Mouse (Mus musculus): ENCODE data around the gene Lysmd1. TPM values are rescaled to one million over a fixed set of nuclear protein-coding genes. Genes with fewer than 3 reads are reported as not detected.

The Lysmd1 gene
- polyA plus RNA-seq, 1 experiment from 2014 or later = 57.6 TPM

- Histone ChIP-seq H3K36me3 (ENCODE audit: control insufficient read depth, insufficient read depth, low read length) (peaks cover 7% of the 10 kb centered on the region; the same call in 1 of the 2 replicates), H3K27ac (ENCODE audit: low read length) (no peak within 1 kb of the TSS), H3K4me2 (ENCODE audit: low read length) (no peak within 1 kb of the TSS), H3K4me1 (ENCODE audit: control insufficient read depth, insufficient read depth, low read length) (no peaks in the 10 kb centered on the region), H3K9me3 (replicated peaks; ENCODE audit: control insufficient read depth, low read length, poor library complexity, severe bottlenecking) (no peaks in the 10 kb centered on the region), H3K9ac (ENCODE audit: low read depth, low read length) (no peak within 1 kb of the TSS), H3K27me3 (ENCODE audit: control insufficient read depth, insufficient read depth, low read depth, low read length) (no peaks in the 10 kb centered on the region), H3K4me3 (ENCODE audit: low read depth, low read length) (no peak within 1 kb of the TSS)
- WGBS = 88% methylated on average over 10 of the region's 10 CpGs
- no peak for ATAC-seq
Measured at GRCm38 (mm10) chr3:95141952-95142616, 8.2 kb downstream of the Lysmd1 start, which contains the start of gene Tnfaip8l2. Gene Tnfaip8l2, minus strand, starts transcription at chr3:95142360.

- ATAC-seq = peak; percentile 61
- Histone ChIP-seq H3K4me1 (ENCODE audit: control insufficient read depth, insufficient read depth, low read length) (no peaks in the 10 kb centered on the region), H3K27ac (ENCODE audit: low read length) (no peak overlapping the region), H3K9ac (ENCODE audit: low read depth, low read length) (no peak overlapping the region), H3K4me3 (ENCODE audit: low read depth, low read length) (no peak overlapping the region), H3K27me3 (ENCODE audit: control insufficient read depth, insufficient read depth, low read depth, low read length) (no peaks in the 10 kb centered on the region), H3K36me3 (ENCODE audit: control insufficient read depth, insufficient read depth, low read length) (peaks cover 7% of the 10 kb centered on the region; the same call in 1 of the 2 replicates), H3K4me2 (ENCODE audit: low read length) (no peak overlapping the region), H3K9me3 (replicated peaks; ENCODE audit: control insufficient read depth, low read length, poor library complexity, severe bottlenecking) (no peaks in the 10 kb centered on the region)
- 7% methylated on average over 5 of the region's 5 CpGs for WGBS
Measured at GRCm38 (mm10) chr3:95142617-95143011, 8.7 kb downstream of the Lysmd1 start.

GRCm38 (mm10) chr3:95147924-95148323, 14.0 kb downstream of the Lysmd1 start:
- Histone ChIP-seq H3K27me3 (ENCODE audit: control insufficient read depth, insufficient read depth, low read depth, low read length) (no peaks in the 10 kb centered on the region), H3K9me3 (replicated peaks; ENCODE audit: control insufficient read depth, low read length, poor library complexity, severe bottlenecking) (no peaks in the 10 kb centered on the region), H3K4me1 (ENCODE audit: control insufficient read depth, insufficient read depth, low read length) (no peaks in the 10 kb centered on the region), H3K36me3 (ENCODE audit: control insufficient read depth, insufficient read depth, low read length) (no peaks in the 10 kb centered on the region), H3K27ac (ENCODE audit: low read length) (no peak overlapping the region), H3K9ac (ENCODE audit: low read depth, low read length) (no peak overlapping the region), H3K4me2 (ENCODE audit: low read length) (no peak overlapping the region), H3K4me3 (ENCODE audit: low read depth, low read length) (no peak overlapping the region)
- ATAC-seq = no peak
- WGBS = 46% methylated on average over 3 of the region's 3 CpGs

GRCm38 (mm10) chr3:95153874-95154273, 20.0 kb downstream of the Lysmd1 start:
- Histone ChIP-seq H3K36me3 (ENCODE audit: control insufficient read depth, insufficient read depth, low read length) (no peaks in the 10 kb centered on the region), H3K27me3 (ENCODE audit: control insufficient read depth, insufficient read depth, low read depth, low read length) (no peaks in the 10 kb centered on the region), H3K9ac (ENCODE audit: low read depth, low read length) (no peak overlapping the region), H3K4me2 (ENCODE audit: low read length) (no peak overlapping the region), H3K27ac (ENCODE audit: low read length) (no peak overlapping the region), H3K9me3 (replicated peaks; ENCODE audit: control insufficient read depth, low read length, poor library complexity, severe bottlenecking) (no peaks in the 10 kb centered on the region), H3K4me1 (ENCODE audit: control insufficient read depth, insufficient read depth, low read length) (no peaks in the 10 kb centered on the region), H3K4me3 (ENCODE audit: low read depth, low read length) (no peak overlapping the region)
- 55% methylated on average over 4 of the region's 4 CpGs for WGBS
- no peak for ATAC-seq

GRCm38 (mm10) chr3:95159511-95159986, 25.7 kb downstream of the Lysmd1 start:
- 9% methylated on average over 8 of the region's 8 CpGs for WGBS
- no peak for ATAC-seq

GRCm38 (mm10) chr3:95159987-95160963, 26.4 kb downstream of the Lysmd1 start, which contains the start of gene Sema6c:
Gene Sema6c, plus strand, starts transcription at chr3:95160457.
- peaks cover 28% of the 10 kb centered on the region for H3K4me1 ChIP-seq (ENCODE audit: control insufficient read depth, insufficient read depth, low read length)
- WGBS = under 1% methylated on average over 66 of the region's 66 CpGs
- H3K4me3 ChIP-seq (ENCODE audit: low read depth, low read length) = peak within 1 kb of the TSS; percentile 91
- H3K9ac ChIP-seq (ENCODE audit: low read depth, low read length) = peak within 1 kb of the TSS; percentile 75
- no peaks in the 10 kb centered on the region for H3K27me3 ChIP-seq (ENCODE audit: control insufficient read depth, insufficient read depth, low read depth, low read length)
- H3K4me2 ChIP-seq (ENCODE audit: low read length) = peak within 1 kb of the TSS; percentile 81
- H3K36me3 ChIP-seq (ENCODE audit: control insufficient read depth, insufficient read depth, low read length) = peaks cover 4% of the 10 kb centered on the region; the same call in 1 of the 2 replicates
- H3K27ac ChIP-seq (ENCODE audit: low read length) = peak within 1 kb of the TSS; percentile 88
- H3K9me3 ChIP-seq (replicated peaks; ENCODE audit: control insufficient read depth, low read length, poor library complexity, severe bottlenecking) = no peaks in the 10 kb centered on the region
- peak; percentile 98 for ATAC-seq

More at GRCm38 (mm10) chr3:95159511-95159986, 25.7 kb downstream of the Lysmd1 start:
- Histone ChIP-seq H3K9me3 (replicated peaks; ENCODE audit: control insufficient read depth, low read length, poor library complexity, severe bottlenecking) (no peaks in the 10 kb centered on the region), H3K4me1 (ENCODE audit: control insufficient read depth, insufficient read depth, low read length) (peaks cover 28% of the 10 kb centered on the region), H3K4me3 (ENCODE audit: low read depth, low read length) (peak overlapping the region; percentile 91), H3K27me3 (ENCODE audit: control insufficient read depth, insufficient read depth, low read depth, low read length) (no peaks in the 10 kb centered on the region), H3K27ac (ENCODE audit: low read length) (peak overlapping the region; percentile 88), H3K4me2 (ENCODE audit: low read length) (peak overlapping the region; percentile 57), H3K36me3 (ENCODE audit: control insufficient read depth, insufficient read depth, low read length) (peaks cover under 1% of the 10 kb centered on the region; the same call in 1 of the 2 replicates), H3K9ac (ENCODE audit: low read depth, low read length) (peak overlapping the region; percentile 47)

- Histone ChIP-seq H3K36me3 (ENCODE audit: control insufficient read depth, insufficient read depth, low read length) (peaks cover 7% of the 10 kb centered on the region), H3K9ac (ENCODE audit: low read depth, low read length) (peak overlapping the region; percentile 75), H3K27ac (ENCODE audit: low read length) (peak overlapping the region; percentile 88), H3K4me1 (ENCODE audit: control insufficient read depth, insufficient read depth, low read length) (peaks cover 28% of the 10 kb centered on the region), H3K9me3 (replicated peaks; ENCODE audit: control insufficient read depth, low read length, poor library complexity, severe bottlenecking) (no peaks in the 10 kb centered on the region), H3K4me3 (ENCODE audit: low read depth, low read length) (peak overlapping the region; percentile 91), H3K4me2 (ENCODE audit: low read length) (peak overlapping the region; percentile 81), H3K27me3 (ENCODE audit: control insufficient read depth, insufficient read depth, low read depth, low read length) (no peaks in the 10 kb centered on the region)
- ATAC-seq = peak; percentile 31
- WGBS = under 1% methylated on average over 30 of the region's 30 CpGs
Measured at GRCm38 (mm10) chr3:95161041-95161551, 27.2 kb downstream of the Lysmd1 start.

GRCm38 (mm10) chr3:95161618-95162344, 27.9 kb downstream of the Lysmd1 start:
- no peak for ATAC-seq
- Histone ChIP-seq H3K9ac (ENCODE audit: low read depth, low read length) (peak overlapping the region; percentile 75), H3K4me3 (ENCODE audit: low read depth, low read length) (peak overlapping the region; percentile 91), H3K36me3 (ENCODE audit: control insufficient read depth, insufficient read depth, low read length) (peaks cover 9% of the 10 kb centered on the region), H3K9me3 (replicated peaks; ENCODE audit: control insufficient read depth, low read length, poor library complexity, severe bottlenecking) (no peaks in the 10 kb centered on the region), H3K4me1 (ENCODE audit: control insufficient read depth, insufficient read depth, low read length) (peaks cover 28% of the 10 kb centered on the region), H3K27ac (ENCODE audit: low read length) (peak overlapping the region; percentile 88), H3K4me2 (ENCODE audit: low read length) (peak overlapping the region; percentile 81), H3K27me3 (ENCODE audit: control insufficient read depth, insufficient read depth, low read depth, low read length) (no peaks in the 10 kb centered on the region)
- WGBS = under 1% methylated on average over 9 of the region's 9 CpGs

Measured in midbrain, embryonic 16.5 days (tissue).